Mouse (Mus musculus) large intestine, adult 2 months (tissue): ENCODE results near the gene Spred2. TPM values are rescaled to one million over a fixed set of nuclear protein-coding genes. Genes with fewer than 3 reads are reported as not detected.

ENCODE experiments used
- DNase-seq: peaks from one replicate; pipeline ENCODE4 v3.0.0-alpha.2; 2012; ENCODE audit warnings: low read depth, low spot score
- WGBS: fragments of 180-500 bp; shearing (Covaris S2); methylation state at CpG from one replicate; pipeline ENCODE4 v1.1.7; 2018; 5-methylcytosine and 5-hydroxymethylcytosine counted together
- polyA plus RNA-seq: library from polyadenylated mRNA; depleted of rRNA; stranded (reverse); fragments of >200 nt; gene quantifications from 2 replicates; pipeline ENCODE4 v1.2.3, GENCODE M21; 2012

Spred2 gene
- polyA plus RNA-seq, 1 experiment, result 10.9 TPM

- 69% methylated on average over 7 of the region's 7 CpGs for WGBS
Observed at GRCm38 (mm10) chr11:19947626-19948135, 23.5 kb downstream of the Spred2 start.

GRCm38 (mm10) chr11:19949725-19950124 lies 25.6 kb downstream of the Spred2 start:
- WGBS, result 75% methylated on average over 5 of the region's 5 CpGs
- DNase-seq, result no peak

More at GRCm38 (mm10) chr11:19947626-19948135, 23.5 kb downstream of the Spred2 start:
- DNase-seq, result no peak

GRCm38 (mm10) chr11:19950169-19950568 lies 26.0 kb downstream of the Spred2 start:
- no peak for DNase-seq
- 75% methylated on average over 8 of the region's 8 CpGs for WGBS

- 41% methylated on average over 8 of the region's 8 CpGs for WGBS
- DNase-seq, result no peak
Observed at GRCm38 (mm10) chr11:19952963-19953362, 28.8 kb downstream of the Spred2 start.

- DNase-seq, result no peak
- WGBS, result 93% methylated on average over 7 of the region's 7 CpGs
Observed at GRCm38 (mm10) chr11:19953919-19954318, 29.7 kb downstream of the Spred2 start.

GRCm38 (mm10) chr11:19955069-19955468 lies 30.9 kb downstream of the Spred2 start:
- no peak for DNase-seq
- WGBS, result 40% methylated on average over 9 of the region's 9 CpGs

- no peak for DNase-seq
- WGBS, result 84% methylated on average over 6 of the region's 6 CpGs
Observed at GRCm38 (mm10) chr11:19955701-19956100, 31.5 kb downstream of the Spred2 start.

- DNase-seq, result no peak
- 88% methylated on average over 3 of the region's 3 CpGs for WGBS
Observed at GRCm38 (mm10) chr11:19959006-19959405, 34.8 kb downstream of the Spred2 start.

GRCm38 (mm10) chr11:19959897-19960296 lies 35.7 kb downstream of the Spred2 start:
- DNase-seq, result no peak
- WGBS, result 83% methylated on average over 5 of the region's 5 CpGs

GRCm38 (mm10) chr11:19960541-19960940 lies 36.4 kb downstream of the Spred2 start:
- DNase-seq, result no peak
- 87% methylated on average over 3 of the region's 3 CpGs for WGBS

GRCm38 (mm10) chr11:19961088-19961487 lies 36.9 kb downstream of the Spred2 start:
- WGBS, result 45% methylated on average over 6 of the region's 6 CpGs
- no peak for DNase-seq

GRCm38 (mm10) chr11:19961766-19962365 lies 37.7 kb downstream of the Spred2 start:
- no peak for DNase-seq
- 73% methylated on average over 12 of the region's 12 CpGs for WGBS

GRCm38 (mm10) chr11:19962796-19963195 lies 38.6 kb downstream of the Spred2 start:
- DNase-seq, result no peak
- 12% methylated on average over 5 of the region's 5 CpGs for WGBS

GRCm38 (mm10) chr11:19963717-19964141 lies 39.6 kb downstream of the Spred2 start:
- DNase-seq, result no peak
- 11% methylated on average over 12 of the region's 12 CpGs for WGBS

GRCm38 (mm10) chr11:19964333-19964732 lies 40.2 kb downstream of the Spred2 start:
- no peak for DNase-seq

GRCm38 (mm10) chr11:19965037-19965611 lies 40.9 kb downstream of the Spred2 start:
- 69% methylated on average over 16 of the region's 16 CpGs for WGBS
- DNase-seq, result no peak

More at GRCm38 (mm10) chr11:19964333-19964732, 40.2 kb downstream of the Spred2 start:
- WGBS, result 92% methylated on average over 5 of the region's 5 CpGs

GRCm38 (mm10) chr11:19965664-19966063 lies 41.5 kb downstream of the Spred2 start:
- DNase-seq, result no peak
- WGBS, result 66% methylated on average over 4 of the region's 4 CpGs

GRCm38 (mm10) chr11:19966294-19966693 lies 42.1 kb downstream of the Spred2 start:
- no peak for DNase-seq
- 21% methylated on average over 2 of the region's 2 CpGs for WGBS

GRCm38 (mm10) chr11:19969584-19969983 lies 45.4 kb downstream of the Spred2 start:
- WGBS, result 22% methylated on average over 5 of the region's 5 CpGs

GRCm38 (mm10) chr11:19971954-19972750 lies 48.0 kb downstream of the Spred2 start:
- no peak for DNase-seq
- 51% methylated on average over 4 of the region's 4 CpGs for whole genome bisulfite sequencing

More at GRCm38 (mm10) chr11:19969584-19969983, 45.4 kb downstream of the Spred2 start:
- no peak for DNase-seq
